Mouse (Mus musculus) right cerebral cortex, postnatal 4 days (tissue): ENCODE measurements around the gene Fabp3.

Experiments
- DNase-seq: peaks from one replicate; pipeline ENCODE4 v3.0.0-alpha.2; 2022

The Fabp3 gene

GRCm38 (mm10) chr4:130335867-130336266 is 27.5 kb downstream of the Fabp3 start:
- DNase-seq: no peak

GRCm38 (mm10) chr4:130341691-130342090 is 33.3 kb downstream of the Fabp3 start:
- peak; percentile 33 for DNase-seq

GRCm38 (mm10) chr4:130349666-130350065 is 41.3 kb downstream of the Fabp3 start:
- DNase-seq: no peak

- DNase-seq: no peak
Measured at GRCm38 (mm10) chr4:130350690-130351422, 42.5 kb downstream of the Fabp3 start.

- DNase-seq: no peak
Measured at GRCm38 (mm10) chr4:130352588-130352987, 44.2 kb downstream of the Fabp3 start.

- no peak for DNase-seq
Measured at GRCm38 (mm10) chr4:130357946-130358345, 49.6 kb downstream of the Fabp3 start.

- DNase-seq: peak; percentile 98
Measured at GRCm38 (mm10) chr4:130359486-130360237, 51.3 kb downstream of the Fabp3 start, which contains the start of the genes Zcchc17 and Snrnp40. Gene Zcchc17 (minus strand): TSS chr4:130359943. Gene Snrnp40 (plus strand): TSS chr4:130360132.

GRCm38 (mm10) chr4:130360238-130360590 is 51.8 kb downstream of the Fabp3 start:
- no peak for DNase-seq
